Mouse (Mus musculus): ENCODE results near the gene Ddr2. TPM values are rescaled to one million over a fixed set of nuclear protein-coding genes. Genes with fewer than 3 reads are reported as not detected.
A peak's percentile ranks its signal among the peaks of the same experiment; 100 is the strongest.

Gene Ddr2
- polyA plus RNA-seq, 1 experiment from 2014 or later, result 10.6 TPM

- Histone ChIP-seq H3K36me3 (ENCODE audit: control insufficient read depth, insufficient read depth) (no peaks in the 10 kb centered on the region), H3K9me3 (replicated peaks; ENCODE audit: control insufficient read depth, low read length) (no peaks in the 10 kb centered on the region), H3K4me2 (ENCODE audit: low read depth, low read length) (no peak overlapping the region), H3K9ac (ENCODE audit: low read length) (no peak overlapping the region), H3K4me1 (ENCODE audit: control insufficient read depth, insufficient read depth, low read length) (no peaks in the 10 kb centered on the region), H3K27ac (ENCODE audit: low read length) (no peak overlapping the region), H3K27me3 (ENCODE audit: control insufficient read depth, insufficient read depth, low read length) (no peaks in the 10 kb centered on the region), H3K4me3 (ENCODE audit: low read length) (no peak overlapping the region)
- WGBS, result 54% methylated on average over 3 of the region's 3 CpGs
- ATAC-seq (replicated peaks; ENCODE audit: extremely low read depth, insufficient read depth, low FRiP score), result no peak
Observed at GRCm38 (mm10) chr1:170035575-170035974, 75.0 kb downstream of the Ddr2 start.

- 87% methylated on average over 4 of the region's 4 CpGs for WGBS
- H3K4me1 ChIP-seq (ENCODE audit: control insufficient read depth, insufficient read depth, low read length), result no peaks in the 10 kb centered on the region
Observed at GRCm38 (mm10) chr1:170034961-170035360, 75.6 kb downstream of the Ddr2 start.

GRCm38 (mm10) chr1:170031656-170032055, 78.9 kb downstream of the Ddr2 start:
- H3K27ac ChIP-seq (ENCODE audit: low read length), result no peak overlapping the region
- H3K4me2 ChIP-seq (ENCODE audit: low read depth, low read length), result no peak overlapping the region
- no peaks in the 10 kb centered on the region for H3K4me1 ChIP-seq (ENCODE audit: control insufficient read depth, insufficient read depth, low read length)
- whole genome bisulfite sequencing, result 77% methylated on average over 3 of the region's 3 CpGs
- H3K27me3 ChIP-seq (ENCODE audit: control insufficient read depth, insufficient read depth, low read length), result no peaks in the 10 kb centered on the region
- no peaks in the 10 kb centered on the region for H3K9me3 ChIP-seq (replicated peaks; ENCODE audit: control insufficient read depth, low read length)
- no peaks in the 10 kb centered on the region for H3K36me3 ChIP-seq (ENCODE audit: control insufficient read depth, insufficient read depth)
- no peak overlapping the region for H3K4me3 ChIP-seq (ENCODE audit: low read length)
- no peak overlapping the region for H3K9ac ChIP-seq (ENCODE audit: low read length)
- no peak for ATAC-seq (replicated peaks; ENCODE audit: extremely low read depth, insufficient read depth, low FRiP score)

More at GRCm38 (mm10) chr1:170034961-170035360, 75.6 kb downstream of the Ddr2 start:
- no peak overlapping the region for H3K4me2 ChIP-seq (ENCODE audit: low read depth, low read length)
- H3K36me3 ChIP-seq (ENCODE audit: control insufficient read depth, insufficient read depth), result no peaks in the 10 kb centered on the region
- no peak overlapping the region for H3K9ac ChIP-seq (ENCODE audit: low read length)
- no peak for ATAC-seq (replicated peaks; ENCODE audit: extremely low read depth, insufficient read depth, low FRiP score)
- no peak overlapping the region for H3K27ac ChIP-seq (ENCODE audit: low read length)
- H3K27me3 ChIP-seq (ENCODE audit: control insufficient read depth, insufficient read depth, low read length), result no peaks in the 10 kb centered on the region
- H3K9me3 ChIP-seq (replicated peaks; ENCODE audit: control insufficient read depth, low read length), result no peaks in the 10 kb centered on the region
- no peak overlapping the region for H3K4me3 ChIP-seq (ENCODE audit: low read length)

GRCm38 (mm10) chr1:170014784-170015183, 95.8 kb downstream of the Ddr2 start:
- peaks cover 43% of the 10 kb centered on the region for H3K9me3 ChIP-seq (replicated peaks; ENCODE audit: control insufficient read depth, low read length)
- no peaks in the 10 kb centered on the region for H3K4me1 ChIP-seq (ENCODE audit: control insufficient read depth, insufficient read depth, low read length)
- ATAC-seq (replicated peaks; ENCODE audit: extremely low read depth, insufficient read depth, low FRiP score), result no peak
- H3K4me2 ChIP-seq (ENCODE audit: low read depth, low read length), result no peak overlapping the region
- no peak overlapping the region for H3K9ac ChIP-seq (ENCODE audit: low read length)
- H3K36me3 ChIP-seq (ENCODE audit: control insufficient read depth, insufficient read depth), result no peaks in the 10 kb centered on the region; the same call in 1 of the 2 replicates
- no peak overlapping the region for H3K27ac ChIP-seq (ENCODE audit: low read length)
- WGBS, result 84% methylated on average over 3 of the region's 3 CpGs
- no peaks in the 10 kb centered on the region for H3K27me3 ChIP-seq (ENCODE audit: control insufficient read depth, insufficient read depth, low read length)
- H3K4me3 ChIP-seq (ENCODE audit: low read length), result no peak overlapping the region

GRCm38 (mm10) chr1:170010716-170011505, 99.7 kb downstream of the Ddr2 start:
- Histone ChIP-seq H3K36me3 (ENCODE audit: control insufficient read depth, insufficient read depth) (no peaks in the 10 kb centered on the region), H3K9ac (ENCODE audit: low read length) (no peak overlapping the region), H3K4me3 (ENCODE audit: low read length) (no peak overlapping the region), H3K4me1 (ENCODE audit: control insufficient read depth, insufficient read depth, low read length) (peaks cover 5% of the 10 kb centered on the region), H3K4me2 (ENCODE audit: low read depth, low read length) (no peak overlapping the region), H3K27ac (ENCODE audit: low read length) (peak overlapping the region; percentile 30), H3K27me3 (ENCODE audit: control insufficient read depth, insufficient read depth, low read length) (no peaks in the 10 kb centered on the region), H3K9me3 (replicated peaks; ENCODE audit: control insufficient read depth, low read length) (peaks cover 10% of the 10 kb centered on the region)
- WGBS, result 69% methylated on average over 15 of the region's 15 CpGs
- peak; percentile 26; the same call in 1 of the 2 replicates for ATAC-seq (replicated peaks; ENCODE audit: extremely low read depth, insufficient read depth, low FRiP score)

GRCm38 (mm10) chr1:170009296-170009695, 101.3 kb downstream of the Ddr2 start:
- peaks cover 5% of the 10 kb centered on the region for H3K4me1 ChIP-seq (ENCODE audit: control insufficient read depth, insufficient read depth, low read length)
- 93% methylated on average over 1 of the region's 1 CpGs for WGBS
- no peak overlapping the region for H3K4me3 ChIP-seq (ENCODE audit: low read length)
- no peak overlapping the region for H3K27ac ChIP-seq (ENCODE audit: low read length)
- no peak overlapping the region for H3K9ac ChIP-seq (ENCODE audit: low read length)
- H3K27me3 ChIP-seq (ENCODE audit: control insufficient read depth, insufficient read depth, low read length), result no peaks in the 10 kb centered on the region
- H3K4me2 ChIP-seq (ENCODE audit: low read depth, low read length), result no peak overlapping the region
- H3K36me3 ChIP-seq (ENCODE audit: control insufficient read depth, insufficient read depth), result no peaks in the 10 kb centered on the region
- no peak for ATAC-seq (replicated peaks; ENCODE audit: extremely low read depth, insufficient read depth, low FRiP score)
- H3K9me3 ChIP-seq (replicated peaks; ENCODE audit: control insufficient read depth, low read length), result no peaks in the 10 kb centered on the region

DNA sequence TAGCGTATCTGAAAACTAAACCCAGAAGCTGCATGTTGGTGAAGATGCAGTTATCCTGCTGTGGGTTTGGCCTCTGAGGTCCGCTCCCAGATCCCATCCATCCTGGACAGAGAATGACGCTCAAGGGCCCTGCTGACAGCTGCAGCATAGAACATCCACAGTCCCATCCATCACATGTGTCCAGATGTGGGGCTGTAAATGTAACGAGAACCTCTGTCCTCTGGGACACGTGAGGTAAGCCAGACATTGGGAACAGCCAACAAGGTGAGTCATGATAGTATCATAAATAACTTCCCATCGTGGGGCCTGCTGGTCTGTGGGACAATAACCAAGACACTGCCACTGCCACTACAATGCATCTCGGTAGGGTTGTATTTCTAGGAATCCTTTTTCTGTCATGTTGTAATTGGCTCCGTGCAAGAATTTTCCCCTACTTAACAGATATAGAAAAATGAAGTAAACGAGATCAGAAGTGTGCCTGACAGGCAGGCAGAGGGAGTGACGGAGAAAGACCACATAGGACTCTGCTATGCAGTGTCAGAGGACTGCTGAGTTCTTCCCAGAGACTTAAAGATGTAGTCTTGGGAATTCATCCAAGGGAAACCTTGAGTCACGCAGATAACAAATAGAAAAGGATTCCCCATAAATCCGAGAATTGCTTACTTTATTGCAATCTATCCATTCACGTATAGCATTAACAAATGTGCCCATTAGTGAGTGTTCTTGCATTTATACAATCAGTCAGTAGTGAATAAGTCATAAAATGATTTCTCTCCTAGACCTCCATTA, 101.9 kb downstream of the Ddr2 start:
- WGBS, result 65% methylated on average over 13 of the region's 13 CpGs
- no peak overlapping the region for H3K27ac ChIP-seq (ENCODE audit: low read length)
- H3K9me3 ChIP-seq (replicated peaks; ENCODE audit: control insufficient read depth, low read length), result no peaks in the 10 kb centered on the region
- no peaks in the 10 kb centered on the region for H3K27me3 ChIP-seq (ENCODE audit: control insufficient read depth, insufficient read depth, low read length)
- no peaks in the 10 kb centered on the region for H3K36me3 ChIP-seq (ENCODE audit: control insufficient read depth, insufficient read depth)
- H3K9ac ChIP-seq (ENCODE audit: low read length), result no peak overlapping the region
- no peak overlapping the region for H3K4me3 ChIP-seq (ENCODE audit: low read length)
- peaks cover 5% of the 10 kb centered on the region for H3K4me1 ChIP-seq (ENCODE audit: control insufficient read depth, insufficient read depth, low read length)
- no peak overlapping the region for H3K4me2 ChIP-seq (ENCODE audit: low read depth, low read length)
- ATAC-seq (replicated peaks; ENCODE audit: extremely low read depth, insufficient read depth, low FRiP score), result no peak

- H3K27ac ChIP-seq (ENCODE audit: low read length), result peak overlapping the region; percentile 9; the same call in 1 of the 2 replicates
- H3K9ac ChIP-seq (ENCODE audit: low read length), result no peak overlapping the region
- WGBS, result 24% methylated on average over 5 of the region's 5 CpGs
Observed at GRCm38 (mm10) chr1:170006516-170006915, 104.0 kb downstream of the Ddr2 start.

GRCm38 (mm10) chr1:170005297-170005696, 105.3 kb downstream of the Ddr2 start:
- 0 out of 2 replicates have a peak, but pooled peaks cover 2% of the 10 kb centered on the region for H3K36me3 ChIP-seq (ENCODE audit: control insufficient read depth, insufficient read depth)
- WGBS, result 82% methylated on average over 3 of the region's 3 CpGs
- H3K4me1 ChIP-seq (ENCODE audit: control insufficient read depth, insufficient read depth, low read length), result peaks cover 5% of the 10 kb centered on the region
- ATAC-seq (replicated peaks; ENCODE audit: extremely low read depth, insufficient read depth, low FRiP score), result no peak
- no peaks in the 10 kb centered on the region for H3K9me3 ChIP-seq (replicated peaks; ENCODE audit: control insufficient read depth, low read length)
- H3K27me3 ChIP-seq (ENCODE audit: control insufficient read depth, insufficient read depth, low read length), result no peaks in the 10 kb centered on the region
- H3K9ac ChIP-seq (ENCODE audit: low read length), result no peak overlapping the region
- no peak overlapping the region for H3K4me3 ChIP-seq (ENCODE audit: low read length)
- H3K27ac ChIP-seq (ENCODE audit: low read length), result no peak overlapping the region
- H3K4me2 ChIP-seq (ENCODE audit: low read depth, low read length), result no peak overlapping the region

More at GRCm38 (mm10) chr1:170006516-170006915, 104.0 kb downstream of the Ddr2 start:
- Histone ChIP-seq H3K27me3 (ENCODE audit: control insufficient read depth, insufficient read depth, low read length) (no peaks in the 10 kb centered on the region), H3K4me3 (ENCODE audit: low read length) (no peak overlapping the region), H3K9me3 (replicated peaks; ENCODE audit: control insufficient read depth, low read length) (no peaks in the 10 kb centered on the region), H3K36me3 (ENCODE audit: control insufficient read depth, insufficient read depth) (0 out of 2 replicates have a peak, but pooled peaks cover 2% of the 10 kb centered on the region), H3K4me2 (ENCODE audit: low read depth, low read length) (peak overlapping the region; percentile 1; the same call in 1 of the 2 replicates), H3K4me1 (ENCODE audit: control insufficient read depth, insufficient read depth, low read length) (peaks cover 5% of the 10 kb centered on the region)
- ATAC-seq (replicated peaks; ENCODE audit: extremely low read depth, insufficient read depth, low FRiP score), result peak; percentile 53; the same call in 1 of the 2 replicates
